Mouse (Mus musculus) hindbrain, postnatal 0 days (tissue): ENCODE measurements around the gene Cdh3. TPM values are rescaled to one million over a fixed set of nuclear protein-coding genes. Genes with fewer than 3 reads are reported as not detected.

ENCODE experiments used
- ATAC-seq: fragments of 200-750 bp; cut with Nextera tagmentation; 2 replicates; pipeline ENCODE4 v1.8.0; 2017; ENCODE audit warnings: mild to moderate bottlenecking, moderate TSS enrichment, moderate library complexity
- DNase-seq: peaks from one replicate; pipeline ENCODE4 v3.0.0-alpha.2; 2015; ENCODE audit warnings: low spot score
- H3K27ac ChIP-seq: fragments of 300-500 bp; sonication (generic); 2 replicates; pipeline ENCODE4 v1.5.1; 2014; ENCODE audit warnings: mild to moderate bottlenecking
- H3K27me3 ChIP-seq: fragments of 300-500 bp; sonication (generic); 2 replicates; pipeline ENCODE4 v1.6.1; 2014; ENCODE audit warnings: low read length, mixed read lengths; ENCODE audit not compliant: insufficient read depth
- H3K36me3 ChIP-seq: fragments of 300-500 bp; sonication (generic); 2 replicates; pipeline ENCODE4 v1.6.1; 2014; ENCODE audit warnings: low read length, mixed read lengths; ENCODE audit not compliant: insufficient read depth
- H3K4me1 ChIP-seq: fragments of 300-500 bp; sonication (generic); 2 replicates; pipeline ENCODE4 v1.6.1; 2014; ENCODE audit warnings: antibody characterized with exemption, low read length, mixed read lengths; ENCODE audit not compliant: insufficient read depth
- H3K4me2 ChIP-seq: fragments of 300-500 bp; sonication (generic); 2 replicates; pipeline ENCODE4 v1.6.1; 2014; ENCODE audit warnings: low read depth, mild to moderate bottlenecking, low read length, moderate library complexity, mixed read lengths
- H3K4me3 ChIP-seq: fragments of 300-500 bp; sonication (generic); 2 replicates; pipeline ENCODE4 v1.5.1; 2014; ENCODE audit warnings: low read length
- H3K9ac ChIP-seq: fragments of 300-500 bp; sonication (generic); replicated peaks from 2 replicates; pipeline ENCODE4 v1.6.1; 2014; ENCODE audit warnings: mild to moderate bottlenecking, low read length, moderate library complexity, mixed read lengths
- H3K9me3 ChIP-seq: fragments of 300-500 bp; sonication (generic); 2 replicates; pipeline ENCODE4 v1.6.1; 2016; ENCODE audit warnings: low read length, mixed read lengths
- CTCF ChIP-seq: IDR thresholded peaks from 2 replicates; pipeline ENCODE4 v1.5.1; 2016; ENCODE audit warnings: antibody characterized with exemption, control low read depth, low read depth
- WGBS: fragments of 180-500 bp; shearing (Covaris S2); extraction: QIAGEN DNeasy Blood & Tissue Kit; methylation state at CpG from one replicate; pipeline ENCODE4 v1.1.7; 2014; 5-methylcytosine and 5-hydroxymethylcytosine counted together
- polyA plus RNA-seq: library from polyadenylated mRNA; unstranded; fragments of >200 nt; fragmentation: Nextera tagmentation; extraction: Ambion mirVana; gene quantifications from 2 replicates; pipeline ENCODE4 v1.2.1, GENCODE M21; 2015
- total RNA-seq: library from RNA; depleted of rRNA; stranded (reverse); fragments of >200 nt; gene quantifications from 2 replicates; pipeline ENCODE4 v1.2.3, GENCODE M21; 2014

Gene Cdh3
- total and polyA plus RNA-seq, 2 experiments from 2014 or later: 3.6 to 6.7 TPM

GRCm38 (mm10) chr8:106526725-106527124 lies 16.0 kb downstream of the Cdh3 start:
- H3K4me2 ChIP-seq: no peak overlapping the region
- ATAC-seq (no peak), DNase-seq (no peak)
- no peak for TF ChIP-seq CTCF
- H3K27ac ChIP-seq: no peak overlapping the region
- no peaks in the 10 kb centered on the region for H3K4me1 ChIP-seq
- no peaks in the 10 kb centered on the region for H3K27me3 ChIP-seq
- no peaks in the 10 kb centered on the region for H3K36me3 ChIP-seq
- H3K4me3 ChIP-seq: no peak overlapping the region
- no peak overlapping the region for H3K9ac ChIP-seq
- 54% methylated on average over 6 of the region's 6 CpGs for WGBS
- H3K9me3 ChIP-seq: no peaks in the 10 kb centered on the region

- 87% methylated on average over 9 of the region's 9 CpGs for WGBS
- no peak overlapping the region for H3K9ac ChIP-seq
- H3K4me3 ChIP-seq: no peak overlapping the region
- no peak overlapping the region for H3K4me2 ChIP-seq
- peak; percentile 64 for TF ChIP-seq CTCF
- ATAC-seq (no peak), DNase-seq (no peak)
- H3K27me3 ChIP-seq: no peaks in the 10 kb centered on the region
- no peak overlapping the region for H3K27ac ChIP-seq
- no peaks in the 10 kb centered on the region for H3K36me3 ChIP-seq
- H3K9me3 ChIP-seq: no peaks in the 10 kb centered on the region
- no peaks in the 10 kb centered on the region for H3K4me1 ChIP-seq
Measured at GRCm38 (mm10) chr8:106527241-106528036, 16.7 kb downstream of the Cdh3 start.

DNA sequence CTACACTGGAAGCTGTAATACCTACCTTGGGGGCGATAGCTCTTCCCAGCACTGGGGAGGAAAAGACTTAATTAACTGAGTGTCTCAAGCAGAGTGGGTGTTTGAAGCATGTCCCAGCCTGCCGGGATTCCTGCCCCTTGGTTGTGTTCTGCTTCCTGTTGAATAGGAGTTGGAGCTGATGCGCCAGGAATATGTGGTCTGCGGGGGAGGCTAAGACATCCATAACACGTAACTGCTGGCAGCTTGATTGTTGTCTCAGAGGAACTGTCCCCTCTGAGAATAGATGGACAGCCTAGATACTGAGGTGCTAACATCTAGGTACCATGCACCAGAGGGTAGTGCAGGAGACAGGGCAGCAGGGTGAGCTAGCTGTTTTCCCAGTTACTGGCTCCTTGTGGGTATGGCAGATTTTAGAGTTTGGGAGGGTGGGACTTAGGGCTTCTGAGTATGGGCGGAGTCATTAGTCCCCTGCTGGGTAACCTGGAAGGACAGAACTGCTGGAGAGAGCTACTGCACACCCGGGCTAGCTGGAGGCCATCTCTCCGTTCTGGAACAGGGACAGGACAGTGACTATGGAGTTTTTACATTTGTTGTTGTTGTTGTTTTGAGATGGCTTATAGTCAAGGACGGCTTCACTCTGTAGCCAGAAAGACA lies 18.0 kb downstream of the Cdh3 start:
- Histone ChIP-seq H3K9me3 (no peaks in the 10 kb centered on the region), H3K4me1 (no peaks in the 10 kb centered on the region), H3K4me3 (no peak overlapping the region), H3K4me2 (no peak overlapping the region), H3K9ac (no peak overlapping the region), H3K27me3 (no peaks in the 10 kb centered on the region), H3K27ac (no peak overlapping the region), H3K36me3 (no peaks in the 10 kb centered on the region)
- DNase-seq (no peak), ATAC-seq (no peak)
- WGBS: 87% methylated on average over 9 of the region's 9 CpGs
- no peak for TF ChIP-seq CTCF

DNA sequence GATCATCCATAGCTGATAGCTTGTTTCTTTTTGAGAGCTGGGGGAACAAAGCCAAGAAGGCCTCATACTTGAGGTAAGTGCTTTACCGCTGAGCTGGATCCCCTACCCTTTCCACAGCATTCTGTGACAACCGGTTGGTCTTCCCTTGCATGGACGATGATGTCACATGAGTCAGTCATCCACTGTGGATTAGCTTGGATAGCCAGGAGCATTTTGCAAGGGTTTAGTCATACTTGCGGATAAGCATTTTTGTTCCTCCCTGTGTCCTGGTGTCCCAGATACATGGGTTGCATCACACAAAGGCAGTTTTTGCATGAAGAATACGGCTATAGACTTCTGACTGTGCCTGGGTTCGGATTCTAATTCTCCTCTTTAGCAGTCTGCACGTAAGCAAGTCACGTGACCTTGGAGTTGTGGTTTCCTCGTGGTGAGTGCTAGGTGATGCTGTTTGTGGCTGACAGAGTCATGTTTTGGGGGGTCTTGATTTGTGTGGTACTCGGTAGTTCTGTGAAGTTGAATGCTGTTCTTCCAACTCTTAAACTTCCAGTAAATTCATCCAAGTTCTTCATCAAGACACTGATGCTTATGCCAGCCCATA lies 19.3 kb downstream of the Cdh3 start:
- Histone ChIP-seq H3K9me3 (no peaks in the 10 kb centered on the region), H3K36me3 (no peaks in the 10 kb centered on the region), H3K4me2 (no peak overlapping the region), H3K27me3 (no peaks in the 10 kb centered on the region), H3K4me3 (no peak overlapping the region), H3K27ac (no peak overlapping the region), H3K4me1 (no peaks in the 10 kb centered on the region), H3K9ac (no peak overlapping the region)
- no peak for TF ChIP-seq CTCF
- no peak for ATAC-seq
- no peak for DNase-seq
- WGBS: 92% methylated on average over 10 of the region's 10 CpGs

DNA sequence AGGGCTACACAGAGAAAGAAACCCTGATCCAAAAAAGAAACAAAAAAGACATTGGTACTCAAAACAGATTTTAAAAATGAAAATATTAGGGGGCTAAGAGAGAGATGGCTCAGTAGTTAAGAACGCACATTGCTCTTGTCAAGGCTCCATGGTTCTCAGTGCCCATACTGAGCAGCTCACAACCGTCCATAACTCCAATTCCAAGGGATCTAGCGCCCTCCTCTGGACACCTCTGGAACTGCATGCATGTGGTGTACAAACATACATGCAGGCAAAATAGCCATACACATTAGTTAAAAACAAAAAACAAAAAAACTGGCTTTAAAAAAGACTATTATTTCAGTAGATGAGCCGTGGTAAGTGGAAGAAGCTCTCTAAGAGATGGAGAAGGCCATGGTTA lies 19.9 kb downstream of the Cdh3 start:
- no peaks in the 10 kb centered on the region for H3K4me1 ChIP-seq
- no peaks in the 10 kb centered on the region for H3K9me3 ChIP-seq
- 76% methylated on average over 4 of the region's 4 CpGs for WGBS
- H3K27ac ChIP-seq: no peak overlapping the region
- no peak overlapping the region for H3K9ac ChIP-seq
- H3K4me2 ChIP-seq: no peak overlapping the region
- TF ChIP-seq CTCF: peak; percentile 60
- H3K36me3 ChIP-seq: no peaks in the 10 kb centered on the region
- no peaks in the 10 kb centered on the region for H3K27me3 ChIP-seq
- DNase-seq: no peak
- ATAC-seq: no peak
- H3K4me3 ChIP-seq: no peak overlapping the region

DNA sequence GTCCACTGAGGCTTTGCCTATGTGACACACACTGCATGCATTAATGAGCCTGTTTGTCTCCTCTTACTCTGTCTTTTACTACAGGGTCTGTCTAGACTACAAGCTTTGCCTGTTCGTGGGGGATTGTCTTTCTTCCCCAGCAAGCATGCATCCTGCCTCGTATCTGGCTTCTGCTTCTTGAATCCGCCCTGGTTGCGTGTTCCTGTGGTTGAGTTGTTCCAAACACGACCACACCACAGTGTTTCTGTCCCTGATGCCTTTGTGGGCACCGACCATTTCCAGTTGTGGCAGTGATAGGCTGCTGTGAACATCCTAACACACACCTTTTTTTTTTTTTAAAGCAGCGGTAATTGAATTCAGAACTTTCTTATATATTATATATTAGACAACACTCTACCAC lies 23.0 kb downstream of the Cdh3 start:
- Histone ChIP-seq H3K9ac (no peak overlapping the region), H3K4me2 (no peak overlapping the region), H3K4me3 (no peak overlapping the region), H3K27me3 (no peaks in the 10 kb centered on the region), H3K27ac (no peak overlapping the region), H3K36me3 (no peaks in the 10 kb centered on the region), H3K9me3 (no peaks in the 10 kb centered on the region), H3K4me1 (no peaks in the 10 kb centered on the region)
- 75% methylated on average over 7 of the region's 7 CpGs for WGBS
- DNase-seq (no peak), ATAC-seq (no peak)
- no peak for TF ChIP-seq CTCF

- Histone ChIP-seq H3K9ac (no peak overlapping the region), H3K9me3 (no peaks in the 10 kb centered on the region), H3K4me3 (no peak overlapping the region), H3K36me3 (no peaks in the 10 kb centered on the region), H3K27me3 (no peaks in the 10 kb centered on the region), H3K4me2 (no peak overlapping the region), H3K27ac (no peak overlapping the region), H3K4me1 (no peaks in the 10 kb centered on the region)
- TF ChIP-seq CTCF: peak; percentile 78
- 37% methylated on average over 6 of the region's 6 CpGs for WGBS
- peak; percentile 78 for DNase-seq
- no peak for ATAC-seq
Measured at GRCm38 (mm10) chr8:106534449-106534848, 23.8 kb downstream of the Cdh3 start.
